Mouse (Mus musculus): ENCODE measurements around the gene Traf1. TPM values are rescaled to one million over a fixed set of nuclear protein-coding genes. Genes with fewer than 3 reads are reported as not detected.

Traf1 gene
- 1.0 and 2.6 TPM in 2 replicates for total RNA-seq (2014; rRNA removed)
- polyA plus RNA-seq (2015; fragmentation: Nextera tagmentation; extraction: Ambion mirVana): 3.4 and 3.9 TPM in 2 replicates

- Histone ChIP-seq H3K36me3 (ENCODE audit: insufficient read depth, low read length) (no peaks in the 10 kb centered on the region), H3K27ac (no peak within 1 kb of the TSS), H3K9me3 (ENCODE audit: low read length) (no peaks in the 10 kb centered on the region), H3K27me3 (ENCODE audit: insufficient read depth, low read length) (no peaks in the 10 kb centered on the region), H3K4me1 (ENCODE audit: insufficient read depth, low read length) (no peaks in the 10 kb centered on the region), H3K4me3 (ENCODE audit: low read length) (peak within 1 kb of the TSS; percentile 24), H3K4me2 (ENCODE audit: low read depth, low read length) (peak within 1 kb of the TSS; percentile 51), H3K9ac (replicated peaks; ENCODE audit: low read length) (0 out of 2 replicates have a peak within 1 kb of the TSS, but pooled peaks have one; percentile 21)
- peak; percentile 10 for DNase-seq (ENCODE audit: low spot score)
- peak; percentile 69 for ATAC-seq
- WGBS: 14% methylated on average over 20 of the region's 20 CpGs
- TF ChIP-seq CTCF (IDR thresholded peaks at IDR 0.05; ENCODE audit: low read depth): no peak
Observed at GRCm38 (mm10) chr2:34961481-34962036, at the start of gene Traf1. TSS of gene Traf1 (minus strand) at chr2:34961772.

- no peak for ATAC-seq
- Histone ChIP-seq H3K4me1 (ENCODE audit: insufficient read depth, low read length) (peaks cover 1% of the 10 kb centered on the region; the same call in 1 of the 2 replicates), H3K27ac (no peak overlapping the region), H3K27me3 (ENCODE audit: insufficient read depth, low read length) (no peaks in the 10 kb centered on the region), H3K4me2 (ENCODE audit: low read depth, low read length) (no peak overlapping the region), H3K9ac (replicated peaks; ENCODE audit: low read length) (no peak overlapping the region), H3K9me3 (ENCODE audit: low read length) (no peaks in the 10 kb centered on the region), H3K4me3 (ENCODE audit: low read length) (no peak overlapping the region), H3K36me3 (ENCODE audit: insufficient read depth, low read length) (no peaks in the 10 kb centered on the region)
- DNase-seq (ENCODE audit: low spot score): no peak
- WGBS: 82% methylated on average over 9 of the region's 9 CpGs
- TF ChIP-seq CTCF (IDR thresholded peaks at IDR 0.05; ENCODE audit: low read depth): no peak
Observed at GRCm38 (mm10) chr2:34998956-34999355, 37.4 kb upstream of the Traf1 start.

- H3K4me3 ChIP-seq (ENCODE audit: low read length): no peak overlapping the region
- no peak overlapping the region for H3K9ac ChIP-seq (replicated peaks; ENCODE audit: low read length)
- WGBS: 91% methylated on average over 5 of the region's 5 CpGs
- no peaks in the 10 kb centered on the region for H3K27me3 ChIP-seq (ENCODE audit: insufficient read depth, low read length)
- H3K36me3 ChIP-seq (ENCODE audit: insufficient read depth, low read length): no peaks in the 10 kb centered on the region
- H3K9me3 ChIP-seq (ENCODE audit: low read length): no peaks in the 10 kb centered on the region
- ATAC-seq (no peak), DNase-seq (ENCODE audit: low spot score) (no peak)
- H3K4me1 ChIP-seq (ENCODE audit: insufficient read depth, low read length): peaks cover 13% of the 10 kb centered on the region
- H3K4me2 ChIP-seq (ENCODE audit: low read depth, low read length): no peak overlapping the region
- H3K27ac ChIP-seq: no peak overlapping the region
- no peak for TF ChIP-seq CTCF (IDR thresholded peaks at IDR 0.05; ENCODE audit: low read depth)
Observed at GRCm38 (mm10) chr2:34996506-34996905, 34.9 kb upstream of the Traf1 start.

GRCm38 (mm10) chr2:34993696-34994356 lies 32.3 kb upstream of the Traf1 start:
- 45% methylated on average over 5 of the region's 5 CpGs for WGBS
- Histone ChIP-seq H3K4me2 (ENCODE audit: low read depth, low read length) (no peak overlapping the region), H3K27ac (peak overlapping the region; percentile 68), H3K27me3 (ENCODE audit: insufficient read depth, low read length) (no peaks in the 10 kb centered on the region), H3K9me3 (ENCODE audit: low read length) (no peaks in the 10 kb centered on the region), H3K4me1 (ENCODE audit: insufficient read depth, low read length) (peaks cover 13% of the 10 kb centered on the region), H3K4me3 (ENCODE audit: low read length) (no peak overlapping the region), H3K9ac (replicated peaks; ENCODE audit: low read length) (no peak overlapping the region), H3K36me3 (ENCODE audit: insufficient read depth, low read length) (no peaks in the 10 kb centered on the region)
- DNase-seq (ENCODE audit: low spot score): peak; percentile 51
- ATAC-seq: 0 out of 2 replicates have a peak, but pooled peaks have one; percentile 19
- no peak for TF ChIP-seq CTCF (IDR thresholded peaks at IDR 0.05; ENCODE audit: low read depth)

GRCm38 (mm10) chr2:34992729-34993695 lies 31.4 kb upstream of the Traf1 start:
- DNase-seq (ENCODE audit: low spot score) (peak; percentile 92), ATAC-seq (peak; percentile 91)
- Histone ChIP-seq H3K9ac (replicated peaks; ENCODE audit: low read length) (no peak overlapping the region), H3K27me3 (ENCODE audit: insufficient read depth, low read length) (no peaks in the 10 kb centered on the region), H3K4me1 (ENCODE audit: insufficient read depth, low read length) (peaks cover 13% of the 10 kb centered on the region), H3K4me2 (ENCODE audit: low read depth, low read length) (peak overlapping the region; percentile 18), H3K27ac (peak overlapping the region; percentile 68), H3K9me3 (ENCODE audit: low read length) (no peaks in the 10 kb centered on the region), H3K36me3 (ENCODE audit: insufficient read depth, low read length) (no peaks in the 10 kb centered on the region), H3K4me3 (ENCODE audit: low read length) (no peak overlapping the region)
- TF ChIP-seq CTCF (IDR thresholded peaks at IDR 0.05; ENCODE audit: low read depth): no peak
- WGBS: 12% methylated on average over 9 of the region's 9 CpGs

GRCm38 (mm10) chr2:34991966-34992365 lies 30.4 kb upstream of the Traf1 start:
- no peak for ATAC-seq
- Histone ChIP-seq H3K9me3 (ENCODE audit: low read length) (no peaks in the 10 kb centered on the region), H3K4me1 (ENCODE audit: insufficient read depth, low read length) (peaks cover 13% of the 10 kb centered on the region), H3K36me3 (ENCODE audit: insufficient read depth, low read length) (no peaks in the 10 kb centered on the region), H3K27ac (no peak overlapping the region), H3K27me3 (ENCODE audit: insufficient read depth, low read length) (no peaks in the 10 kb centered on the region), H3K4me3 (ENCODE audit: low read length) (no peak overlapping the region), H3K4me2 (ENCODE audit: low read depth, low read length) (no peak overlapping the region), H3K9ac (replicated peaks; ENCODE audit: low read length) (no peak overlapping the region)
- DNase-seq (ENCODE audit: low spot score): no peak
- 75% methylated on average over 3 of the region's 3 CpGs for WGBS
- TF ChIP-seq CTCF (IDR thresholded peaks at IDR 0.05; ENCODE audit: low read depth): no peak
